Mouse (Mus musculus) ES-Bruce4 (cell line): ENCODE measurements around the gene Myom1.

Experiments
- CTCF ChIP-seq: IDR thresholded peaks from one replicate; pipeline ENCODE4 v1.8.1; 2011; ENCODE audit warnings: low read depth, low read length
- EP300 ChIP-seq: IDR thresholded peaks from 2 replicates; pipeline ENCODE4 v1.6.1; 2011; ENCODE audit warnings: low read depth, low read length; ENCODE audit not compliant: insufficient read depth
- POLR2A ChIP-seq: IDR thresholded peaks from one replicate; pipeline ENCODE4 v1.8.1; 2011; ENCODE audit warnings: low read length; ENCODE audit not compliant: insufficient read depth

DNA sequence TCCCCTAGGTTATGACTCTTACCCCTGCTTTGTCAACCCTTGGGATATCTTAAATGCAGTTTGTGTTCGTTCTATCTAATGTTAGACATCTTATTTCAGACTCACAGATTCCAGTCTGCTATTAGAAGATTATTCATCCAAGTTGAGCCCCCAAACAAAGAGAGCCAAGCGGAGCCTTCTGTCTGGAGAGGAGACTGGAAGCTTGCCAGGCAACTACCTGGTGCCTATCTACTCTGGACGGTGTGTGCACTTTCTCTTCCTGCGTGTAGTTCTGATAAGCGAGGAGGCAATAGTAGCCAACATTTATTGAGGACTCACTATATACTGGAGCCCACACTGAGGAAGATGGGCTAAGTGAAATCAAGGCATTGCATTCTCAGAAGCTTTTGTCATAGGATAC is 32.0 kb downstream of the Myom1 start:
- TF ChIP-seq CTCF (no peak), POLR2A (no peak), EP300 (no peak)
